Mouse (Mus musculus) stomach, postnatal 0 days (tissue): Measurements from ENCODE around the gene Aftph.

ENCODE experiments used
- CTCF ChIP-seq: IDR thresholded peaks from 2 replicates; pipeline ENCODE4 v1.5.1; 2016; ENCODE audit warnings: antibody characterized with exemption, low read depth, mild to moderate bottlenecking, moderate library complexity
- EP300 ChIP-seq: optimal IDR thresholded peaks from 2 replicates; pipeline ENCODE3; 2016; ENCODE audit warnings: antibody characterized with exemption

DNA sequence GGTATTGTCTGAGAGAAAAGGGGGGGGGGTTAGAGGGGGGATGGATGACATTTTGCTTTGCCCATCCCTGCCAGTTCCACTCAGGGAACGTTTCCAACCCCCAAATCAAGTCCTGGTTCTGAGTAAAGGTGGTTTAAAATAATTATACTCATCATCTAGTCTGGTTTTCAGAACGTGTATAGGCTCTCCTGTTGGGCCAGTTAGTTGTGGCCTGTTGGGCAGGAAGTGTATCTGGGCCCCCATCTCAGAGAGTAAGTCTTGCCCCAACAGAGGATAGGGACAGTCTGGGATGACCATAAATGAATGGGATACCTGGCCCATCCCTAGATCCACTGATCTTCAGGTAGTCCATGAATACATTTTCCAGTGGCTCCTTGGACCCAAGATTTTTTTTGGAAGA lies 41.2 kb upstream of the Aftph start:
- TF ChIP-seq EP300 (no peak), CTCF (no peak)
